Mouse (Mus musculus): Measurements from ENCODE around the gene Cobll1. TPM values are rescaled to one million over a fixed set of nuclear protein-coding genes. Genes with fewer than 3 reads are reported as not detected.

Cobll1 gene
- polyA plus RNA-seq, 1 experiment from 2014 or later = 14.2 TPM

GRCm38 (mm10) chr2:65187164-65187563 is 52.0 kb downstream of the Cobll1 start:
- TF ChIP-seq CTCF (IDR thresholded peaks at IDR 0.05; ENCODE audit: low read depth) = no peak
- Histone ChIP-seq H3K9ac (ENCODE audit: low read depth, low read length) (no peak overlapping the region), H3K4me3 (ENCODE audit: low read depth, low read length) (no peak overlapping the region), H3K27me3 (replicated peaks; ENCODE audit: control insufficient read depth, insufficient read depth, low read length) (no peaks in the 10 kb centered on the region), H3K27ac (ENCODE audit: low read depth, low read length) (no peak overlapping the region), H3K4me1 (replicated peaks; ENCODE audit: control insufficient read depth, insufficient read depth, low read length) (peaks cover 15% of the 10 kb centered on the region; the same call in 1 of the 2 replicates), H3K9me3 (ENCODE audit: control insufficient read depth) (no peaks in the 10 kb centered on the region), H3K4me2 (replicated peaks; ENCODE audit: low read depth) (no peak overlapping the region), H3K36me3 (ENCODE audit: control insufficient read depth, insufficient read depth) (no peaks in the 10 kb centered on the region)
- 84% methylated on average over 3 of the region's 3 CpGs for whole genome bisulfite sequencing
- no peak for ATAC-seq

GRCm38 (mm10) chr2:65182747-65183146 is 56.5 kb downstream of the Cobll1 start:
- WGBS = 32% methylated on average over 2 of the region's 2 CpGs
- TF ChIP-seq CTCF (IDR thresholded peaks at IDR 0.05; ENCODE audit: low read depth) = 0 out of 2 replicates have a peak, but pooled peaks have one; percentile 8
- Histone ChIP-seq H3K4me2 (replicated peaks; ENCODE audit: low read depth) (no peak overlapping the region), H3K4me1 (replicated peaks; ENCODE audit: control insufficient read depth, insufficient read depth, low read length) (peaks cover 18% of the 10 kb centered on the region; the same call in 1 of the 2 replicates), H3K4me3 (ENCODE audit: low read depth, low read length) (no peak overlapping the region), H3K9me3 (ENCODE audit: control insufficient read depth) (no peaks in the 10 kb centered on the region), H3K9ac (ENCODE audit: low read depth, low read length) (no peak overlapping the region), H3K27me3 (replicated peaks; ENCODE audit: control insufficient read depth, insufficient read depth, low read length) (no peaks in the 10 kb centered on the region), H3K27ac (ENCODE audit: low read depth, low read length) (no peak overlapping the region), H3K36me3 (ENCODE audit: control insufficient read depth, insufficient read depth) (no peaks in the 10 kb centered on the region)
- ATAC-seq = no peak

GRCm38 (mm10) chr2:65181736-65182135 is 57.5 kb downstream of the Cobll1 start:
- Histone ChIP-seq H3K4me3 (ENCODE audit: low read depth, low read length) (no peak overlapping the region), H3K36me3 (ENCODE audit: control insufficient read depth, insufficient read depth) (no peaks in the 10 kb centered on the region), H3K27ac (ENCODE audit: low read depth, low read length) (no peak overlapping the region), H3K9ac (ENCODE audit: low read depth, low read length) (no peak overlapping the region), H3K4me1 (replicated peaks; ENCODE audit: control insufficient read depth, insufficient read depth, low read length) (peaks cover 18% of the 10 kb centered on the region; the same call in 1 of the 2 replicates), H3K4me2 (replicated peaks; ENCODE audit: low read depth) (no peak overlapping the region), H3K9me3 (ENCODE audit: control insufficient read depth) (no peaks in the 10 kb centered on the region), H3K27me3 (replicated peaks; ENCODE audit: control insufficient read depth, insufficient read depth, low read length) (no peaks in the 10 kb centered on the region)
- ATAC-seq = no peak
- no peak for TF ChIP-seq CTCF (IDR thresholded peaks at IDR 0.05; ENCODE audit: low read depth)
- WGBS = 69% methylated on average over 8 of the region's 8 CpGs

- Histone ChIP-seq H3K27me3 (replicated peaks; ENCODE audit: control insufficient read depth, insufficient read depth, low read length) (no peaks in the 10 kb centered on the region), H3K4me2 (replicated peaks; ENCODE audit: low read depth) (no peak overlapping the region; the same call in 1 of the 2 replicates), H3K36me3 (ENCODE audit: control insufficient read depth, insufficient read depth) (no peaks in the 10 kb centered on the region), H3K4me3 (ENCODE audit: low read depth, low read length) (no peak overlapping the region), H3K9me3 (ENCODE audit: control insufficient read depth) (no peaks in the 10 kb centered on the region), H3K4me1 (replicated peaks; ENCODE audit: control insufficient read depth, insufficient read depth, low read length) (peaks cover 18% of the 10 kb centered on the region; the same call in 1 of the 2 replicates), H3K27ac (ENCODE audit: low read depth, low read length) (no peak overlapping the region), H3K9ac (ENCODE audit: low read depth, low read length) (no peak overlapping the region)
- 37% methylated on average over 9 of the region's 9 CpGs for WGBS
- peak; percentile 10; the same call in 1 of the 2 replicates for ATAC-seq
- TF ChIP-seq CTCF (IDR thresholded peaks at IDR 0.05; ENCODE audit: low read depth) = peak; percentile 35
Measured at GRCm38 (mm10) chr2:65181066-65181716, 58.0 kb downstream of the Cobll1 start.

- H3K27ac ChIP-seq (ENCODE audit: low read depth, low read length) = no peak overlapping the region
- WGBS = 72% methylated on average over 5 of the region's 5 CpGs
- TF ChIP-seq CTCF (IDR thresholded peaks at IDR 0.05; ENCODE audit: low read depth) = no peak
Measured at GRCm38 (mm10) chr2:65175645-65176044, 63.6 kb downstream of the Cobll1 start.

GRCm38 (mm10) chr2:65172071-65172470 is 67.1 kb downstream of the Cobll1 start:
- Histone ChIP-seq H3K27me3 (replicated peaks; ENCODE audit: control insufficient read depth, insufficient read depth, low read length) (no peaks in the 10 kb centered on the region), H3K27ac (ENCODE audit: low read depth, low read length) (no peak overlapping the region), H3K4me1 (replicated peaks; ENCODE audit: control insufficient read depth, insufficient read depth, low read length) (no peaks in the 10 kb centered on the region), H3K36me3 (ENCODE audit: control insufficient read depth, insufficient read depth) (no peaks in the 10 kb centered on the region), H3K9me3 (ENCODE audit: control insufficient read depth) (no peaks in the 10 kb centered on the region), H3K4me2 (replicated peaks; ENCODE audit: low read depth) (peak overlapping the region; percentile 64; the same call in 1 of the 2 replicates), H3K4me3 (ENCODE audit: low read depth, low read length) (no peak overlapping the region), H3K9ac (ENCODE audit: low read depth, low read length) (no peak overlapping the region)
- 0 out of 2 replicates have a peak, but pooled peaks have one; percentile 44 for ATAC-seq
- no peak for TF ChIP-seq CTCF (IDR thresholded peaks at IDR 0.05; ENCODE audit: low read depth)
- WGBS = 51% methylated on average over 6 of the region's 6 CpGs

More at GRCm38 (mm10) chr2:65175645-65176044, 63.6 kb downstream of the Cobll1 start:
- Histone ChIP-seq H3K27me3 (replicated peaks; ENCODE audit: control insufficient read depth, insufficient read depth, low read length) (no peaks in the 10 kb centered on the region), H3K9me3 (ENCODE audit: control insufficient read depth) (no peaks in the 10 kb centered on the region), H3K9ac (ENCODE audit: low read depth, low read length) (no peak overlapping the region), H3K36me3 (ENCODE audit: control insufficient read depth, insufficient read depth) (no peaks in the 10 kb centered on the region), H3K4me1 (replicated peaks; ENCODE audit: control insufficient read depth, insufficient read depth, low read length) (0 out of 2 replicates have a peak, but pooled peaks cover 5% of the 10 kb centered on the region), H3K4me2 (replicated peaks; ENCODE audit: low read depth) (no peak overlapping the region), H3K4me3 (ENCODE audit: low read depth, low read length) (no peak overlapping the region)
- no peak for ATAC-seq
